Mouse (Mus musculus): ENCODE measurements around the gene Filip1l.

DNA sequence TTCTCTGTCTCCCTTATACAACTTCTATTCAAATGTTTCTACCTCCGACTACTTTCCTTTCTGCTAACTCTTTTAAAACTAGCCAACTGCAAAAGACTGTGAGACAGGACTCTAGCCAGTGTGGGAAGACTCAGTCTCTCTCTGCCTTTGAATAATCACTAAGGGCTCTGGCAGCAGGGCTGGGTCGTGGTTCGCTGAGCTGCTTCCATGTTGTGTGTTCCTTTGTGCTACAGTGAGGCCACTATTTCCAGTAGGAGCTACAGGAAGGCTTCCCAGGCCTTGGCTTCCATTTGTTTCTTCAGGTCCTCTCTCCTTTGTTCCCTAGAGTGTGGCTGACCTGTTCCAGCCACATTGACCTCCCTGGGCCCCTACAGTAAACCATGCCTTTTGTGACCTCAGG, 6.6 kb upstream of the Filip1l start:
- TF ChIP-seq CTCF (IDR thresholded peaks at IDR 0.05; ENCODE audit: low read depth, low read length), result no peak
- TF ChIP-seq POLR2A (IDR thresholded peaks at IDR 0.05; ENCODE audit: borderline replicate concordance, low read depth, low read length), result no peak
